Mouse (Mus musculus) MEL (cell line): ENCODE data around the gene 0610030E20Rik.

Experiments used
- CTCF ChIP-seq, 3 experiments: IDR thresholded peaks in 2 of 3; conservative IDR thresholded peaks in 1 of 3; 2 replicates each; pipeline ENCODE4 v1.5.1; 2011 to 2012; ENCODE audit warnings: low read length in 3 of 3, low read depth in 2 of 3, mild to moderate bottlenecking in 2 of 3, improper control_type of control experiment in 1 of 3, inconsistent platforms in 1 of 3, mixed read lengths in 1 of 3, moderate library complexity in 1 of 3; ENCODE audit not compliant: control insufficient read depth in 1 of 3, insufficient read depth in 1 of 3, poor library complexity in 1 of 3, severe bottlenecking in 1 of 3
- EP300 ChIP-seq, 2 experiments: IDR thresholded peaks; 2 replicates each; pipeline ENCODE4 v1.6.1; 2011; ENCODE audit warnings: improper control_type of control experiment in 2 of 2, low read length in 2 of 2, low read depth in 1 of 2, mild to moderate bottlenecking in 1 of 2
- SIN3A ChIP-seq: IDR thresholded peaks from 2 replicates; pipeline ENCODE4 v1.6.1; 2012; ENCODE audit warnings: low read length, improper control_type of control experiment, inconsistent platforms

GRCm38 (mm10) chr6:72379377-72380130 is 32.4 kb downstream of the 0610030E20Rik start:
- no peak for TF ChIP-seq CTCF (IDR thresholded peaks at IDR 0.05 in 2 of 3, conservative IDR thresholded peaks at IDR 0.05 in 1 of 3; ENCODE audit: control insufficient read depth in 1 of 3, insufficient read depth in 1 of 3, low read depth in 2 of 3, low read length in 3 of 3, poor library complexity in 1 of 3, severe bottlenecking in 1 of 3)
- TF ChIP-seq EP300 (IDR thresholded peaks at IDR 0.05; ENCODE audit: low read depth in 1 of 2, low read length in 2 of 2) = no peak
- no peak; the same call in 1 of the 2 replicates for TF ChIP-seq SIN3A
